Mouse (Mus musculus) small intestine, adult 2 months (tissue): ENCODE results near the gene Fam186b.

Source experiments
- CTCF ChIP-seq: fragments of 200-500 bp; IDR thresholded peaks from 2 replicates; pipeline ENCODE4 v1.5.1; 2012; ENCODE audit warnings: low read depth, mild to moderate bottlenecking, control low read depth, inconsistent platforms, low read length, moderate library complexity, mixed read lengths; ENCODE audit not compliant: insufficient replicate concordance, insufficient read length; ENCODE audit errors: extremely low read depth
- POLR2A ChIP-seq: fragments of 200-500 bp; IDR thresholded peaks from 2 replicates; pipeline ENCODE4 v1.6.1; 2012; ENCODE audit warnings: low read depth, mild to moderate bottlenecking, control low read depth, inconsistent platforms, low read length, moderate library complexity

DNA sequence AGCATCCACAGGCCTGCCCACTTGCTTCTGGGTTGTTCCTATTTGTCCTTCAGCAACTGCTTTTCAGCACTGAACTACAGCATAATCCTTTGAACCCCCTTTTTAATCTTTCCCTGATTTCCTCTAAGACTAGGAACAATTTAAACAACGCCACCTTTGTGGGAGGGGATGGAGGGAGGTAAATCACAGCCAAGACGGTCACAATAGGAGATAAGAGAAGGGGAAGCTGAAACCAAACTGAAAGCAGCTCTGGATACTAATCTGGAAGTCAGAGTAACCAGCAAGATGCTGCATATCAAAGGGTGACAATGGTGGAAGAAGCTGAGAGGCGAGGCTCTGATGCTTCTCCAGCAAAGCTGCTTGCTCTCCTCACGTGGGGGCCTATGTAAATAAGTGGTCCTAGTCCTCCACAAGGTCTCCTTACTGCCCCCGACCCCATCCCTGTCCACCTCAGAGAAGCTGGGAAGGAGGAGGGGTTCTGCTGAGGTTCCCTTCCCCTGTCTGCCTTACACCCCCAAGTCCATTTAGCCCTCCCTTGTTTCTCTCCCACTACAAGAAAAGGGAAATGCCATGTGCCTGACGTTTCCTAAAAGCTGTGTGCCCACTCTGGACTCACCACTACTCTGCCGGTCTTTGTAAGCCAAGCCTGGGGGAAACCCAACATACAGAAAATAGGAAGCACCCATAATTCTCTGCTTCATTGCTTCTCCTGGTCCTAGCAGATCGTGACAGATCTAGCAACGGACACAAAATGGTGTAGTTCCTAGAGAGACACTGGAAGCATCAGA is 46.7 kb upstream of the Fam186b start:
- TF ChIP-seq CTCF = no peak
- no peak for TF ChIP-seq POLR2A
